Mouse (Mus musculus) erythroblast, embryonic 14.5 days (primary cell): ENCODE measurements around the gene Asxl1.

ENCODE experiments used
- GATA1 ChIP-seq: IDR thresholded peaks from 2 replicates; pipeline ENCODE4 v1.6.1; 2012; ENCODE audit warnings: low read length, inconsistent platforms, mixed read lengths
- TAL1 ChIP-seq: IDR thresholded peaks from 3 replicates; pipeline ENCODE4 v1.6.1; 2012; ENCODE audit warnings: low read length, inconsistent platforms, mixed read lengths

GRCm38 (mm10) chr2:153425998-153426670 is 80.5 kb downstream of the Asxl1 start:
- TF ChIP-seq GATA1 = no peak
- TF ChIP-seq TAL1 = no peak
